Mouse (Mus musculus) cerebellum, adult 9-11 months (tissue): ENCODE results near the gene Rab29.
A peak's percentile ranks its signal among the peaks of the same experiment; 100 is the strongest.
"Not testable (repeated sequence)": the region's sequence is repeated elsewhere in the genome, so short reads cannot be mapped to it uniquely, and the experiment has no call there.

Source experiments
- DNase-seq: peaks from one replicate; pipeline ENCODE4 v3.0.0; 2022

Rab29 gene

DNA sequence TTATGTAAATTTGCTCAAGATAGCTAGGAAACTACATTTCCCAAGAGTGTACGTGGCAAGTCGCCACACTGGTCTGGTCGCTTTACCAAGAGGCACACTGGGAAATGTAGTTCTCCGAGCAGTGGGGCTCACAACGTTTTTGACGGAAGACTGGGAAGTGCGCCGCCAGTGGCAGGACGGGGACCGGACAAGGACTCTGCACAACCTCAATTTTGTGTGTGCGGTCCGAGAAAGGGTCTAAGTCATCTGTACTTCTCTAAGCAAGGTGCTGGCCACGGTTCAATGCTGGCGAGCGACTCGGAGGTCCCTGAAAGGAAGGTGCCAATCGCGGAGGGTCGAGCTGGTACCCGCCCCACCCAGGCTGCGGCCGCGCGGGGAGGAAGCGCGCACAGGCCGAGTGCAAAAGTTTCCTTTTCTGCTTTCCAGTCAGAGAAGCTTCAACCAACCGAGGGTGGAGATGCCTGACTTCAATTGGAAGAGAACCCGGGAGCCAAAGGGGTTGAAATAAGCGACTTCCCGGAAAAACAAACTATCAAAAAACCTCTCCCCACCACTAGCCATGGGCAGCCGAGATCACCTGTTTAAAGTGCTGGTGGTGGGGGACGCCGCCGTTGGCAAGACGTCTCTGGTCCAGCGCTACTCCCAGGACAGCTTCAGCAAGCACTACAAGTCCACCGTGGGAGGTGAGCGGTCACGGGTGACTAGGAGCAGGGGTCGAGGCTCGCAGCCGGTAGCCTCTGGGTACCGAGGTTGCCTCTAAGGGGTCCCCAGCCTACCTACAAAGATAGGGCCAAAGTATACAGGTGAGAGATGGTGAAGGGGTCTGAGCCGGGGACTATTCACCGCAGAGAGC lies at the start of gene Rab29:
Rab29 (plus strand) TSS at position 132 of the 853 bp plus-strand sequence.
- peak; percentile 79 for DNase-seq

DNA sequence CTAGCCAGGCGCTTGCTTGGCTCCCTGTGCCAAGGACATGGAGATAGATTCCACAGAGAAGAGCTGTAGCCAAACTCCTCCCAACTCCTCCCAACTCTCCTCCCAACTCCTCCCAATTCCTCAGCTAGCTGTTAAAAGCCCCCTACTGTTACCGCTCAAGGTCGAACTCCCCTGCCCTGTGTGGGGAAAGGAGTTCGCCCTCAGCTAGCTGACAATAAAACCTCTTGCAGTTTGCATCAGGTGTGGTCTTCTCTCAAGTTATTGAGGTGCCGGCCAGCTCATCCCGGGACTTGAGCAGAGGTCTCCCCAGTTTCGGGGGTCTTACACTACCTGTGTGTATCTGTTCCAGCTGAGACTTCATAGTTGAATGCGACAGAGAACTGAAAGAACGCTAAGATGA lies 46.7 kb upstream of the Rab29 start:
- DNase-seq = not testable (repeated sequence)

- no peak for DNase-seq
Measured at GRCm38 (mm10) chr1:131820887-131821328, 46.1 kb upstream of the Rab29 start.

DNA sequence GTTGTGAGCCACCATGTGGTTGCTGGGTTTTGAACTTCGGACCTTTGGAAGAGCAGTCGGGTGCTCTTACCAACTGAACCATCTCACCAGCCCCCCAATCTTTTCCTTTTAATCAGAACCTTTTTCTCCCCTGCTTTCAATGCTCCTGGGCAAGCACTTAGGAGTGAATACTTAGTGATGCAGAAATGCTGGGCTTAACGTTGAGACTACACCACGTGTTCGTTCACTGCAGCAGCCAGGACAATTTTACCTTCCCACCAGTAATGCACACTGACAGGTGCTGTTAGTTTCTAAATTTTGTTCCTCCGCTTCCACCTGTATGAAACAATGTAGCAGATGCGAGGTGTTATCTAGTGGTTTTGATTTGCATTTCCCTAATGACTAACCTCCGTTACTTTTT lies 44.7 kb upstream of the Rab29 start:
- no peak for DNase-seq

DNA sequence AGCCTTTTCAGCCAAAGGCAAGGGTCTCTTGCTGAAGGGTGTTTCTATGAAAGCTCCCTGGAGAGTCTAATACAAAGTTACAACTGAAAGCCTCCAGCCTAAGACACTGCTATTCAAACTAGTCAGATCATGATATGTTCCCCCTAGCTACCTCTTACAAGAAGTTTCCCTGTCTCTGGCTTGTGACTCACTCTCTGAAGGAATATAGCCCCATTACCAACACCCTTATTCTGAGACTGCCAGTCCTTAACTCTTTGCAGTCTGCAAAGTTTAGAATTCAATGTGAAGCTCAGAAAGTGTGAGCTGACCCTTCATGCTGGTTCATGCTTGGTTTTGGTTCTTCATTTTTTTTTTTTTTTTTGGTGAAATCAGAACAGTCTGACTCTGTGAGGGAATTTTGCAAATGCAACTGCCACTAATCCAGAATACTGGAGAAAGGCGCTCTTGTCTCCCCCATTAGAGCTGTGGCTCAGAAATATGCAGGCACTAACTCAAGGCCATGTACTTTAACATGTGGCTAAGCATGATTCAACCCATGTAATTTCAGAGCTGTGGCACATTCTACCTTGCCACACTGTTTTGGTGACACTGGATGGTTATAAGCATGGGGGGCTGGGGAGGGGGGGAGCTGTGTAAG lies 44.0 kb upstream of the Rab29 start:
- DNase-seq = no peak

DNA sequence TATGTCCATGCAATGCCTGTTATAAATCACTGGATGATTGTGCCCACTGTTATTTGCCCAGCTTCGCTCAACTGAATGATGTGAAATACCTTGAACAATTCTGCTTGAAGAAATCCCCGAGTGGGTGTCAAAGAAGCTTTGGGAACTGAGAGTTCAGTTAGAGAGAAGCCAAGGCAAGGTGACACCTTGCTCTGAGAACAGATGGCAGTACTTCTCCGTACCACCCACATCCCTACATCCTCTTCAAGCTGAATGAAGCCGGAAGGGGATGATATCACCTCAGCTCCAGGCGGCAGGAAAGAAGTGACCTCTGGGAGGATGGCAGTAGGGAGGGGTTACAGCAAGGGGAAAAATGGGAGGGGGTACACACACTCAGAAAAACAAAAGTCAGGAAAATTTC lies 43.5 kb upstream of the Rab29 start:
- no peak for DNase-seq

DNA sequence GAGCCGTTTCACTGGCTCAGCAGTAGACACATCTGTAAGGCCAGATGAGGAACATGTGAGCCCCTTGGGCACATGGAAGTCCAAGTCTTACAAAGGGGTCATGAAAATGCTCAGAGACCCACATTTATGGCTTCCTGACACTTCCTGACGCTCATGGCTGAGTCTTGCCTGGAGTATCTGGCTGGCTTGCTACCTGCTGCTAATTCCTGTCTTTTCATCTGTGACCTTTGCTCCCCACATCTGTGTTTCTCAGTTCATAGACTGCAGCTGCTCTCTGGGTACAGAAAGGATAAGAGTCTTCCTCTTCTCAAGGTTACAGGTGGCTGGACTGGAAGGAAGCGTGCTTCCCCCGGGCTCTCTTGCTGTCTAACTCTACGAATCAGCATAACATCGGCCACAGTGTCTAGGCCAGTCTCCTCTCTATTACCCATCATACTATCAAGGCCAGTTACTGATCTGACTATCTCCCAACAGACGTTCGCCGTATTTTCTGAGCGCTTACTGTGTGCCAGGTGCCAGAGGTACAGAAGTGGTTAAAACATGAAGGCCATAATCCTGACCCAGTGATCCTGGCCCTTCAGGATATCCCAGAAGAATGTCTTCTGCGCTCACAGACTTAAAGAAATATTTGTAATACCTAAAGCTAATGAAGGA lies 42.4 kb upstream of the Rab29 start:
- DNase-seq = no peak

- DNase-seq = no peak
Measured at GRCm38 (mm10) chr1:131827207-131827786, 39.7 kb upstream of the Rab29 start, which contains the start of gene Slc41a1. Slc41a1 (plus strand) TSS chr1:131827493.

- peak; percentile 97 for DNase-seq
Measured at GRCm38 (mm10) chr1:131827787-131828258, 39.2 kb upstream of the Rab29 start.

DNA sequence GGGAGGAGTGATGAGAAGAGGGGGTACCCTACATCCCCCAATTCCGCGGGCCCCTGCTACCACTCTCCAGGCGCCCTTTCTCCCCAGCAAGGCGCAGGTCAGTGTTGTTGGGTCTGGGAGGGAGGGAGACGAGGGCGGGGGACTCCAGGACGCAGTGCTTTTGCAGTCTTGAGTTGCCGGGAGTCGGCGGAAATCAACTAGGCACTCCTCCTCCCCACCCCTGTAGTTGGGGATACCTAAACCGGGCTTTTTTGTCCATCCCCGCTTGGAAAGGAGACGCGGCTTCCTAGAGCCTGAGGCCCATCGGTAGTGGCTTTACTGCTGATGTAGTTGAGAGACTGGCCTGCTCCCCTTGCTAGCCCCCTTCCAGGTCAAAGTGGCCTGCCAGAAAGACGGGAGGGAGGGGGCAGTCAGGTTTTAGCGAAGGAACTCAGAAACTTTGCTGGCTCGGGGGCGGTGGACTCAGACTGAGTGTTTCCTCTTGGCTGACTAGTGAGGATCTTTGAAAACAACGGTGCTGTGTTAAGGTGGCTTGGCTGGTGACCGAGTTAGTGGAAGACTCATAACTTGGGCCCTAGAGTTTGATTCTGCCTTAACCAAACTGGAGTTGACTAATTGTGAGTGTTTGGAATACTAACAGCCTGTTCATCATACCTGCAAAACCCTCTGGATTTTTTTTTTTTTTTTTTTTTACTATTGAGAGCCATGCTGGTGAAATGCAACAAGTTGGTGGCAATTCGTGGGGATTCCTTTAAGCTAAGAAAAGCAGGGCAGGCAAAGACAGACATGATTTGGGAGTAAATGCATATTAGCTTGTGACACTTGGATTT lies 38.5 kb upstream of the Rab29 start:
- no peak for DNase-seq

GRCm38 (mm10) chr1:131829279-131829678 lies 37.7 kb upstream of the Rab29 start:
- DNase-seq = peak; percentile 59

DNA sequence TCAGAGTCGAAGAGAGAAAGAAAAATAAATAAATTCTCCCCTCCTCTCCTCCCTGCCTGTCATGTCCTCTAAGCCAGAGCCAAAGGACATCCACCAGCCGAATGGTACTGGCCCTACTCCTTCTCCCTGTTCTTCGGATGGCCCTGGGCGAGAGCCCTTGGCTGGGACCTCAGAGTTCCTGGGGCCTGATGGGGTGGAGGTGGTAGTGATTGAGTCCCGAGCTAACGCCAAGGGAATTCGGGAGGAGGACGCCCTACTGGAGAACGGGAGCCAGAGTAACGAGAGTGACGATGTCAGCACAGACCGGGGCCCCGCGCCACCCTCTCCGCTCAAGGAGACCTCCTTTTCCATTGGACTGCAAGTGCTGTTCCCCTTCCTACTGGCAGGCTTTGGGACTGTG lies 36.5 kb upstream of the Rab29 start:
- peak; percentile 37 for DNase-seq

- DNase-seq = no peak
Measured at GRCm38 (mm10) chr1:131830971-131831641, 35.9 kb upstream of the Rab29 start.

GRCm38 (mm10) chr1:131837035-131837434 lies 30.0 kb upstream of the Rab29 start:
- no peak for DNase-seq

- DNase-seq = no peak
Measured at GRCm38 (mm10) chr1:131838542-131838941, 28.5 kb upstream of the Rab29 start.

GRCm38 (mm10) chr1:131839279-131839678 lies 27.7 kb upstream of the Rab29 start:
- DNase-seq = peak; percentile 53

GRCm38 (mm10) chr1:131842221-131842620 lies 24.8 kb upstream of the Rab29 start:
- DNase-seq = no peak

GRCm38 (mm10) chr1:131843758-131844157 lies 23.3 kb upstream of the Rab29 start:
- peak; percentile 60 for DNase-seq

- DNase-seq = peak; percentile 54
Measured at GRCm38 (mm10) chr1:131844883-131845282, 22.1 kb upstream of the Rab29 start.

- DNase-seq = peak; percentile 84
Measured at GRCm38 (mm10) chr1:131846255-131846654, 20.8 kb upstream of the Rab29 start.

GRCm38 (mm10) chr1:131861811-131862210 lies 5.2 kb upstream of the Rab29 start:
- DNase-seq = no peak

- no peak for DNase-seq
Measured at GRCm38 (mm10) chr1:131865596-131865995, 1.4 kb upstream of the Rab29 start.
